Mouse (Mus musculus) stomach, embryonic 14.5 days (tissue): ENCODE results near the gene Nfam1. TPM values are rescaled to one million over a fixed set of nuclear protein-coding genes. Genes with fewer than 3 reads are reported as not detected.

Experiments
- ATAC-seq: fragments of 200-750 bp; cut with Nextera tagmentation; 2 replicates; pipeline ENCODE4 v1.8.0; 2017; ENCODE audit warnings: low read depth, moderate TSS enrichment; ENCODE audit not compliant: insufficient number of reproducible peaks, insufficient read depth, low FRiP score
- H3K27ac ChIP-seq: fragments of 300-500 bp; sonication (generic); 2 replicates; pipeline ENCODE4 v1.5.1; 2014; ENCODE audit warnings: mild to moderate bottlenecking, low read length, moderate library complexity, mixed read lengths
- H3K27me3 ChIP-seq: fragments of 300-500 bp; sonication (generic); 2 replicates; pipeline ENCODE4 v1.6.1; 2014; ENCODE audit warnings: low read length, control low read depth, mixed read lengths; ENCODE audit not compliant: control insufficient read depth, insufficient read depth
- H3K36me3 ChIP-seq: fragments of 300-500 bp; sonication (generic); 2 replicates; pipeline ENCODE4 v1.6.1; 2014; ENCODE audit warnings: mild to moderate bottlenecking, control low read depth, low read length, moderate library complexity, mixed read lengths; ENCODE audit not compliant: control insufficient read depth, insufficient read depth
- H3K4me1 ChIP-seq: fragments of 300-500 bp; sonication (generic); 2 replicates; pipeline ENCODE4 v1.6.1; 2014; ENCODE audit warnings: low read length, control low read depth, mixed read lengths; ENCODE audit not compliant: control insufficient read depth, insufficient read depth
- H3K4me2 ChIP-seq: fragments of 300-500 bp; sonication (generic); replicated peaks from 2 replicates; pipeline ENCODE4 v1.6.1; 2014; ENCODE audit warnings: low read depth, low read length, control low read depth
- H3K4me3 ChIP-seq: fragments of 300-500 bp; sonication (generic); 2 replicates; pipeline ENCODE4 v1.5.1; 2014; ENCODE audit warnings: low read depth, low read length, control low read depth
- H3K9ac ChIP-seq: fragments of 300-500 bp; sonication (generic); replicated peaks from 2 replicates; pipeline ENCODE4 v1.6.1; 2014; ENCODE audit warnings: low read depth, mild to moderate bottlenecking, control low read depth, low read length, moderate library complexity, mixed read lengths
- H3K9me3 ChIP-seq: fragments of 300-500 bp; sonication (generic); 2 replicates; pipeline ENCODE4 v1.6.1; 2016; ENCODE audit warnings: low read depth, low read length, control low read depth; ENCODE audit not compliant: control insufficient read depth
- WGBS: fragments of 180-500 bp; shearing (Covaris S2); extraction: QIAGEN DNeasy Blood & Tissue Kit; methylation state at CpG from one replicate; pipeline ENCODE4 v1.1.7; 2014; 5-methylcytosine and 5-hydroxymethylcytosine counted together
- polyA plus RNA-seq: library from polyadenylated mRNA; unstranded; fragments of >200 nt; fragmentation: Nextera tagmentation; extraction: Ambion mirVana; gene quantifications from 2 replicates; pipeline ENCODE4 v1.2.1, GENCODE M21; 2014

Gene Nfam1
- polyA plus RNA-seq, 1 experiment from 2014 or later: 2.8 TPM

- no peak overlapping the region for H3K27ac ChIP-seq
- H3K9me3 ChIP-seq: no peaks in the 10 kb centered on the region
- peaks cover 26% of the 10 kb centered on the region for H3K4me1 ChIP-seq
- H3K27me3 ChIP-seq: no peaks in the 10 kb centered on the region
- H3K4me3 ChIP-seq: no peak overlapping the region
- WGBS: 29% methylated on average over 15 of the region's 15 CpGs
- H3K9ac ChIP-seq: no peak overlapping the region
- ATAC-seq: peak; percentile 44; the same call in 1 of the 2 replicates
- no peaks in the 10 kb centered on the region for H3K36me3 ChIP-seq
- H3K4me2 ChIP-seq: no peak overlapping the region
These were observed 22.0 kb downstream of the Nfam1 start for GRCm38 (mm10) chr15:83010990-83011664.

GRCm38 (mm10) chr15:83010423-83010822, 22.7 kb downstream of the Nfam1 start:
- 33% methylated on average over 8 of the region's 8 CpGs for WGBS
- Histone ChIP-seq H3K4me2 (no peak overlapping the region), H3K27ac (no peak overlapping the region), H3K27me3 (no peaks in the 10 kb centered on the region), H3K9me3 (no peaks in the 10 kb centered on the region), H3K36me3 (no peaks in the 10 kb centered on the region), H3K4me3 (no peak overlapping the region), H3K4me1 (peaks cover 24% of the 10 kb centered on the region), H3K9ac (no peak overlapping the region)
- no peak for ATAC-seq

- Histone ChIP-seq H3K4me2 (no peak overlapping the region), H3K4me1 (peaks cover 24% of the 10 kb centered on the region), H3K27ac (no peak overlapping the region), H3K4me3 (no peak overlapping the region), H3K9me3 (no peaks in the 10 kb centered on the region), H3K9ac (no peak overlapping the region), H3K27me3 (no peaks in the 10 kb centered on the region), H3K36me3 (no peaks in the 10 kb centered on the region)
- no peak for ATAC-seq
- 90% methylated on average over 6 of the region's 6 CpGs for WGBS
These were observed 23.6 kb downstream of the Nfam1 start for GRCm38 (mm10) chr15:83009532-83009931.

GRCm38 (mm10) chr15:83008761-83009423, 24.2 kb downstream of the Nfam1 start:
- Histone ChIP-seq H3K36me3 (no peaks in the 10 kb centered on the region), H3K4me1 (peaks cover 24% of the 10 kb centered on the region), H3K4me2 (no peak overlapping the region), H3K9me3 (no peaks in the 10 kb centered on the region), H3K4me3 (no peak overlapping the region), H3K27ac (no peak overlapping the region), H3K9ac (no peak overlapping the region), H3K27me3 (no peaks in the 10 kb centered on the region)
- 63% methylated on average over 13 of the region's 13 CpGs for WGBS
- no peak for ATAC-seq

- no peaks in the 10 kb centered on the region for H3K36me3 ChIP-seq
- no peaks in the 10 kb centered on the region for H3K27me3 ChIP-seq
- no peaks in the 10 kb centered on the region for H3K9me3 ChIP-seq
- H3K4me3 ChIP-seq: no peak overlapping the region
- no peak for ATAC-seq
- no peak overlapping the region for H3K27ac ChIP-seq
- 25% methylated on average over 15 of the region's 15 CpGs for WGBS
- H3K4me1 ChIP-seq: peaks cover 24% of the 10 kb centered on the region
- no peak overlapping the region for H3K4me2 ChIP-seq
- H3K9ac ChIP-seq: no peak overlapping the region
These were observed 25.7 kb downstream of the Nfam1 start for GRCm38 (mm10) chr15:83007346-83007920.

GRCm38 (mm10) chr15:83002665-83003548, 30.2 kb downstream of the Nfam1 start:
- Histone ChIP-seq H3K4me1 (peaks cover 10% of the 10 kb centered on the region), H3K27ac (no peak overlapping the region), H3K4me2 (no peak overlapping the region), H3K27me3 (no peaks in the 10 kb centered on the region), H3K9ac (no peak overlapping the region), H3K4me3 (no peak overlapping the region), H3K9me3 (no peaks in the 10 kb centered on the region), H3K36me3 (no peaks in the 10 kb centered on the region)
- no peak for ATAC-seq
- 49% methylated on average over 12 of the region's 12 CpGs for WGBS

GRCm38 (mm10) chr15:82998811-82999221, 34.3 kb downstream of the Nfam1 start:
- Histone ChIP-seq H3K36me3 (no peaks in the 10 kb centered on the region), H3K4me1 (peaks cover 9% of the 10 kb centered on the region; the same call in 1 of the 2 replicates), H3K27me3 (no peaks in the 10 kb centered on the region), H3K9ac (no peak overlapping the region), H3K4me3 (no peak overlapping the region), H3K9me3 (no peaks in the 10 kb centered on the region), H3K27ac (no peak overlapping the region), H3K4me2 (no peak overlapping the region)
- 83% methylated on average over 6 of the region's 6 CpGs for WGBS
- no peak for ATAC-seq

GRCm38 (mm10) chr15:82996431-82996830, 36.7 kb downstream of the Nfam1 start:
- no peaks in the 10 kb centered on the region for H3K9me3 ChIP-seq
- H3K27ac ChIP-seq: no peak overlapping the region
- no peak overlapping the region for H3K9ac ChIP-seq
- H3K27me3 ChIP-seq: no peaks in the 10 kb centered on the region
- ATAC-seq: no peak
- H3K4me3 ChIP-seq: no peak overlapping the region
- H3K4me1 ChIP-seq: peaks cover 9% of the 10 kb centered on the region; the same call in 1 of the 2 replicates
- H3K36me3 ChIP-seq: no peaks in the 10 kb centered on the region
- no peak overlapping the region for H3K4me2 ChIP-seq
